Mouse (Mus musculus) thymus, adult 2 months (tissue): ENCODE measurements around the gene Ercc1. TPM values are rescaled to one million over a fixed set of nuclear protein-coding genes. Genes with fewer than 3 reads are reported as not detected.

Experiments used
- DNase-seq: peaks from one replicate; pipeline ENCODE4 v3.0.0; 2021
- H3K27ac ChIP-seq: fragments of 200-500 bp; 2 replicates; pipeline ENCODE4 v1.5.1; 2012; ENCODE audit warnings: low read length, control low read depth; ENCODE audit not compliant: control insufficient read depth, insufficient read depth
- H3K27me3 ChIP-seq: fragments of 200-500 bp; 2 replicates; pipeline ENCODE4 v1.6.1; 2012; ENCODE audit warnings: mild to moderate bottlenecking, low read length, moderate library complexity, mixed read lengths; ENCODE audit not compliant: control insufficient read depth, insufficient read depth
- H3K36me3 ChIP-seq: fragments of 200-500 bp; 2 replicates; pipeline ENCODE4 v1.6.1; 2012; ENCODE audit warnings: mild to moderate bottlenecking, low read length, moderate library complexity; ENCODE audit not compliant: control insufficient read depth, insufficient read depth
- H3K4me1 ChIP-seq: fragments of 200-500 bp; replicated peaks from 2 replicates; pipeline ENCODE4 v1.6.1; 2012; ENCODE audit warnings: low read length; ENCODE audit not compliant: control insufficient read depth, insufficient read depth
- H3K4me3 ChIP-seq: fragments of 200-500 bp; 2 replicates; pipeline ENCODE4 v1.5.1; 2012; ENCODE audit warnings: mild to moderate bottlenecking, low read length, control low read depth, moderate library complexity; ENCODE audit not compliant: control insufficient read depth, insufficient read depth
- CTCF ChIP-seq: fragments of 200-500 bp; IDR thresholded peaks from 2 replicates; pipeline ENCODE4 v1.5.1; 2012; ENCODE audit warnings: mild to moderate bottlenecking, control low read depth, low read length, moderate library complexity, borderline replicate concordance; ENCODE audit not compliant: control insufficient read depth, poor library complexity, insufficient read depth; ENCODE audit errors: extremely low read depth
- POLR2A ChIP-seq: fragments of 200-500 bp; IDR thresholded peaks from 2 replicates; pipeline ENCODE4 v1.6.1; 2012; ENCODE audit warnings: mild to moderate bottlenecking, low read length, control low read depth, moderate library complexity; ENCODE audit not compliant: control insufficient read depth, poor library complexity, insufficient read depth; ENCODE audit errors: extremely low read depth
- WGBS: fragments of 180-500 bp; shearing (Covaris S2); methylation state at CpG from one replicate; pipeline ENCODE4 v1.1.7; 2018; 5-methylcytosine and 5-hydroxymethylcytosine counted together
- polyA plus RNA-seq: library from polyadenylated mRNA; depleted of rRNA; stranded (reverse); fragments of >200 nt; gene quantifications from 2 replicates; pipeline ENCODE4 v1.2.3, GENCODE M21; 2012

The Ercc1 gene
- polyA plus RNA-seq, 1 experiment: 63.6 TPM

DNA sequence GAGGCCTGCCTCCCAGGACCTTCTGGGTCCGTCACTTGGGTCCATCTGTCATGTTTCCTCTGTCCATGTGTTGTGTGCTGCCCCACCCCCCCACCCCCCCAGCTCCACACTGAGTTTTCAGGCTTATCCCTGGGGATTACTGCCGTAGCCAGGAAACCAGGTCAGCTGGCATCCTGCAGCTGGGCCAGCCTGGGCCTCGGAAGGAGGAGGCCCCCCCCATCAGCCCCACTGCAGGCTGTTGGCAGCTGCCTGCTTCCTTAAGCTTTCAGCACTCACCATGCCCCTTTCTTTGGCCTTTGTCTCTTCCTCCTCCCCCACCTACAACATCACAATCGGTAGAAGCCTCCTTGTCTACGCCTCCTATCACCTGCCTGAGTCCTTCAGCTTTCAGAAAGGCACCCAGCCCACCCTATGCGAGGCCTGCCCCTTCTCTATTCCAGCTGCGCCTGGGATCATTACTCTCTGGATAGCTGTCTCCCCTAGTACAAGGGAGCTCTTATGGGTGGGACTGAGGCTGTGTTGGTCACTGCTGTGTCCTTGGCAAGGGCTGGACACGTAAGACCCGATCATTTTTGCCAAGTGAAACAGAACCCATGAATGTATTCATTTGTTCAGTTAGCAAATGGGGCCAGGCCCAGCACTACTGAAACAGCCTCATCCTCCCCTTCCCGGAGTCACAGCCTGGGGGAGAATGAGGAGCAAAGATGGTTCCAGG, 44.3 kb downstream of the Ercc1 start:
- no peak overlapping the region for H3K27ac ChIP-seq
- no peak for DNase-seq
- peaks cover 60% of the 10 kb centered on the region for H3K36me3 ChIP-seq
- H3K27me3 ChIP-seq: no peaks in the 10 kb centered on the region
- H3K4me3 ChIP-seq: no peak overlapping the region
- H3K4me1 ChIP-seq: no peaks in the 10 kb centered on the region
- WGBS: 96% methylated on average over 10 of the region's 10 CpGs
- TF ChIP-seq CTCF (no peak), POLR2A (no peak)

DNA sequence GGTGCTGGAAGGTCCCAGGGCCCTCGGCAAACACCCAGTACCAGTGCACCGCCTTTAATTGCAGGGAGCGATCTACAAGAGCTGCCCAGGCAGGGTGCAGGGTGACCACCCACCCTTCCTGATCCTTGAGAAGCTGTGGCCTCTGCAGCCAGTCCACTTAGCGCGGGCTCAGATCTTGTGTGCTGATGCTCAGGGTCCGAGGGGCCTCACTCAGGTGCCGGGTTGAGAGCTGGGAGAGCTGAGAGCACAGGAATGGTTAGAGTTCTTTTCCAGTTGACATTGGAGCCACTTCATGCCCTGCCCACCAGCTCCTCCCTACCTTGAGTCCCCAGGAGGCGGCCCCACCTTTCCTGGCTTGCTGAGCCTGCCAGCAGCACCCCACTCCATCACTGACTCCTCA, 49.9 kb downstream of the Ercc1 start:
- no peak overlapping the region for H3K4me3 ChIP-seq
- no peak overlapping the region for H3K27ac ChIP-seq
- peaks cover 4% of the 10 kb centered on the region for H3K4me1 ChIP-seq
- no peaks in the 10 kb centered on the region for H3K27me3 ChIP-seq
- 97% methylated on average over 8 of the region's 8 CpGs for WGBS
- no peak for TF ChIP-seq CTCF
- no peak for TF ChIP-seq POLR2A
- no peak for DNase-seq
- peaks cover 41% of the 10 kb centered on the region for H3K36me3 ChIP-seq

DNA sequence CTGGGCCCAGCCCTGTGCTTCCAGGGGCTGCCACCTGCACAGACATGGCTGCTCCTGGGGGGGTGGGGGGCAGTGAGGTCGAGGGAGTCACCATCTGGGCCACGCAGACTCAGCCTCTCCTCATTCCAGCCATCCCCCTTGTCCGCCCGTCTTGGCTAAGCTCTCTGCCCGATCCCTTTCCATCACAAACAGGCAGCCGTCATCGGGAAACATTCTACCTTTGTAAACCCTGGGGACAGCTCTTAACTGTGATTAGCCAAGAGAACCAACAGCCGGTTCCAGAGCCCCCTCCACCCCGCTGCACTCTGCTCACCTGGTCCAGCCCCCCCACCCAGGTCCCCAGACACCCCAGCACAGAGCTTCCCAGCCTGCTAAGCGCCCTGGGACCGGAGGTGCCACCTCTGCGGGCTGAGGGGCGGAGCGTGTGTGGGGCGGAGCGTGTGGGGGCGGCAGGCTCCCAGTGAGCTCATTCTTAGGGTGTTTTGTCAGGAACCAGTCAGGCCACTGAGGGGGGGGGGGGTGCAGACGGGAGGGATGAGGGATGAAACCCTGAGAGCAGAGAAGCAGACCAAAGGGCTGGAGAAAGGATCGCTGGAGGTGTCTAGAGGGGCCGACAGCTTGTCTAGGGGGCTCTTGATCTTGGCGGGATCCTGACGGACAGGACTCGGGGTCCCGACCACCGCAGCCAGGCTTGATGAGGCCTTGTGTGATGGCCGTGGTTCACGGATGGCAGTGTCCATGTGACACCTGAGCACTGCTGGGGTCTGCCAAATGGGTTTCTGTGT, 55.1 kb downstream of the Ercc1 start:
- Histone ChIP-seq H3K4me3 (peak overlapping the region; percentile 17), H3K27me3 (no peaks in the 10 kb centered on the region), H3K27ac (no peak overlapping the region), H3K4me1 (peaks cover 23% of the 10 kb centered on the region), H3K36me3 (peaks cover 6% of the 10 kb centered on the region)
- TF ChIP-seq POLR2A (no peak), CTCF (no peak)
- DNase-seq: peak; percentile 70
- 14% methylated on average over 27 of the region's 27 CpGs for WGBS

DNA sequence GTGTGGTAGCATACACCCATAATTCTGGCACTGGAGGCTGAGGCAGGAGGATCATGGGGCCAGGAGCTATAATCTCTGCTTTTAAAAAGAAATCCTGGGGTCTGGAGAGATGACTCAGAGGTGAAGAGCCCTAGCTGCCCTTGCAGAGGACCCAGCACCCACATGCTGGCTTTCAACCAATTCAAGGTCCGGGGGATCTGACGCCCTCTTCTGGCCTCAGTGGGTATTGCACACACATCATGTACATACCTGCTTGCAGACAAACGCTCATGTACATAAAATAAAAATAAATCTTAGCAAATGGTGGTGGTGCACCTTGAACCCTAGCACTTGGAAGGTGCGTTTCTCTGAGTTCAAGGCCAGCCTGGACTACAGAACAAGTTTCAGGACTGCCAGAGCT, 56.4 kb downstream of the Ercc1 start:
- TF ChIP-seq POLR2A: no peak
- no peak for TF ChIP-seq CTCF
- no peak for DNase-seq
- Histone ChIP-seq H3K27ac (no peak overlapping the region), H3K27me3 (no peaks in the 10 kb centered on the region), H3K4me3 (no peak overlapping the region), H3K36me3 (no peaks in the 10 kb centered on the region), H3K4me1 (peaks cover 25% of the 10 kb centered on the region)
- WGBS: 93% methylated on average over 4 of the region's 4 CpGs

DNA sequence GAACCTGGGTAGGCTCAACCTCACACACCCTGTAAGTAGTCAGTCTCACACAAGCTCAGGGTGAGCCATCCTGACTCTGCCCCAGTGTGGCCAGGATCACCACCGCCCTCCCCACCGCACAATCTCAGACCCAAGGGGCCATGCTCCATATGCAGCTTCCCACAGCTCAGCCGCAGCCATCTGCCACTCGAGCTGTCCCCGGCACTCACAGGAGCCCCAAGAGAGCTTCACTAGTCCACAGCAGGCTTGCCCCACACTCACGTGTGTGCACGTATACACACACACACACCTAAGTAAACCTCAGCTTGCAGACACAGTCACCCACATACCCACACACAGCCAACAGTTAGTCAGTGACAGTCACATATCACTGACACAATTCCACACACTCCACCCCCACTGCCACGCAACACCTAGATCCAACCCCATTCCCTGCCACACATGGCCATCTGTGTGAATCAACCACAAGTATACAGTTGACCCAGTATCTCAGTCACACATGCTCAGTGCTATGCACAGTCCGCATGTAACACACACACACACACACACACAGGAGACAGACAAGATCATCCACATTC, 58.0 kb downstream of the Ercc1 start:
- WGBS: 89% methylated on average over 9 of the region's 9 CpGs
- Histone ChIP-seq H3K27ac (no peak overlapping the region), H3K4me1 (peaks cover 25% of the 10 kb centered on the region), H3K27me3 (no peaks in the 10 kb centered on the region), H3K36me3 (no peaks in the 10 kb centered on the region), H3K4me3 (no peak overlapping the region)
- DNase-seq: no peak
- no peak for TF ChIP-seq POLR2A
- no peak for TF ChIP-seq CTCF

DNA sequence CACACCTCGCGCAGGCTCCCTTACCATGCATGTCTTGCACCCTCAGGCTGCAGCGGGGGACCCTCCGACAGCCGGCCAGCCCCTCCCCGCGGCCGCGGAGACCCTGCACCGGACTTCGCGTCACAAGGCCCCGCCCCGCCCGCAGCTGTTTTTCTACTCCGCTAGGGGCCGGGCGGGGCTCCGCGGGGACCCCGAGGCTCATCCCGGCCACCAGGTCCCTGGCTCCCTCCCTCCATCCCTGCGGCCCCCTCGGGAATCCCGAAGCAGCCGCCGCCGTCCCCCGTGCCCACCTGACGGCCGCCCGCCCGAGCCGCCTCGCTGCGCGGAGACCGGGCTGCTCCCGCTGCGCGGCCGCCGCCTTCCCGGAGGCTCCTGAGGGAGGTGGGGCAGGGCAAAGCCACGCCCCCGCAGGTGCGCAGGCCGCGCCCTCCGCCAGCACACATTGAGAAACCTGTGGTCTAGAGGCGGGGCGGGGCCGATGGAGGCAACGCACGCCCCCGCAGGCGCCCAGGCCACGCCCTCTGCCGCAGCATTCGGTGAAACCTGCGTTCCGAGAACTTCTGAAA, 59.2 kb downstream of the Ercc1 start, which contains the start of gene Klc3:
Klc3 (minus strand) TSS at position 374 of the 566 bp plus-strand sequence.
- WGBS: 2% methylated on average over 62 of the region's 62 CpGs
- Histone ChIP-seq H3K4me1 (peaks cover 25% of the 10 kb centered on the region), H3K4me3 (peak within 1 kb of the TSS; percentile 68), H3K27me3 (no peaks in the 10 kb centered on the region), H3K27ac (no peak within 1 kb of the TSS), H3K36me3 (no peaks in the 10 kb centered on the region)
- TF ChIP-seq POLR2A: peak; percentile 76; the same call in 1 of the 2 replicates
- peak; percentile 51; the same call in 1 of the 2 replicates for TF ChIP-seq CTCF
- DNase-seq: peak; percentile 92
